Mouse (Mus musculus) urinary bladder, postnatal 36 days (tissue): ENCODE results near the gene Gm44502.
"Not testable (repeated sequence)": the region's sequence is repeated elsewhere in the genome, so short reads cannot be mapped to it uniquely, and the experiment has no call there.

Experiments
- DNase-seq, 2 experiments: peaks; one replicate each; pipeline ENCODE4 v3.0.0; 2022; ENCODE audit warnings: low spot score in 2 of 2, mixed read lengths in 1 of 2

Gm44502 gene

GRCm38 (mm10) chr15:89453865-89454478 is 24.5 kb upstream of the Gm44502 start, which contains the start of gene Mapk8ip2:
Gene Mapk8ip2, plus strand, starts transcription at chr15:89453913.
- no peak for DNase-seq

GRCm38 (mm10) chr15:89452906-89453864 is 23.7 kb upstream of the Gm44502 start:
- peak; percentile 45 to 58 for DNase-seq

GRCm38 (mm10) chr15:89442486-89443070 is 13.1 kb upstream of the Gm44502 start:
- no peak for DNase-seq

- no peak for DNase-seq
Observed at GRCm38 (mm10) chr15:89435878-89436277, 6.4 kb upstream of the Gm44502 start.

- DNase-seq, result no peak
Observed at GRCm38 (mm10) chr15:89434136-89434535, 4.6 kb upstream of the Gm44502 start.

GRCm38 (mm10) chr15:89432946-89433345 is 3.5 kb upstream of the Gm44502 start:
- DNase-seq, result no peak

- DNase-seq, result no peak
Observed at GRCm38 (mm10) chr15:89431806-89432205, 2.3 kb upstream of the Gm44502 start.

GRCm38 (mm10) chr15:89431271-89431670 is 1.8 kb upstream of the Gm44502 start:
- no peak for DNase-seq

GRCm38 (mm10) chr15:89430771-89431170 is 1.3 kb upstream of the Gm44502 start:
- DNase-seq, result not testable (repeated sequence)

GRCm38 (mm10) chr15:89430341-89430740 is 845 bp upstream of the Gm44502 start:
- no peak for DNase-seq

- DNase-seq, result no peak
Observed at GRCm38 (mm10) chr15:89428821-89429351, 610 bp downstream of the Gm44502 start.

- DNase-seq, result no peak
Observed at GRCm38 (mm10) chr15:89428136-89428790, 1.2 kb downstream of the Gm44502 start.

- no peak for DNase-seq
Observed at GRCm38 (mm10) chr15:89426716-89427115, 2.8 kb downstream of the Gm44502 start.

- peak in 1 of 2 experiments; percentile 15 for DNase-seq
Observed at GRCm38 (mm10) chr15:89425711-89426121, 3.8 kb downstream of the Gm44502 start, which contains the start of gene Cpt1b. Gene Cpt1b, minus strand, starts transcription at chr15:89425863.

- DNase-seq, result no peak
Observed at GRCm38 (mm10) chr15:89424621-89425020, 4.9 kb downstream of the Gm44502 start.

GRCm38 (mm10) chr15:89421938-89422337 is 7.6 kb downstream of the Gm44502 start:
- no peak for DNase-seq

- DNase-seq, result no peak
Observed at GRCm38 (mm10) chr15:89415282-89415681, 14.2 kb downstream of the Gm44502 start.

- no peak for DNase-seq
Observed at GRCm38 (mm10) chr15:89410118-89410517, 19.4 kb downstream of the Gm44502 start, which contains the start of gene Syce3. Gene Syce3, minus strand, starts transcription at chr15:89410503.

- no peak for DNase-seq
Observed at GRCm38 (mm10) chr15:89406691-89407090, 22.8 kb downstream of the Gm44502 start.

GRCm38 (mm10) chr15:89404831-89405623 is 24.5 kb downstream of the Gm44502 start:
- no peak for DNase-seq

- DNase-seq, result no peak
Observed at GRCm38 (mm10) chr15:89402471-89402870, 27.0 kb downstream of the Gm44502 start.
